Mouse (Mus musculus): ENCODE measurements around the gene Prss46.

- TF ChIP-seq POLR2A (IDR thresholded peaks at IDR 0.05; ENCODE audit: borderline replicate concordance, insufficient read depth, low read length) (no peak), CTCF (IDR thresholded peaks at IDR 0.05; ENCODE audit: borderline replicate concordance, insufficient read depth, low read depth, low read length) (no peak)
Measured at GRCm38 (mm10) chr9:110879998-110880561, 35.8 kb downstream of the Prss46 start, which contains the start of gene Tmie.
